Comparison of ENCODE assay signal across 17 mouse cellular contexts in the genomic region with DNA sequence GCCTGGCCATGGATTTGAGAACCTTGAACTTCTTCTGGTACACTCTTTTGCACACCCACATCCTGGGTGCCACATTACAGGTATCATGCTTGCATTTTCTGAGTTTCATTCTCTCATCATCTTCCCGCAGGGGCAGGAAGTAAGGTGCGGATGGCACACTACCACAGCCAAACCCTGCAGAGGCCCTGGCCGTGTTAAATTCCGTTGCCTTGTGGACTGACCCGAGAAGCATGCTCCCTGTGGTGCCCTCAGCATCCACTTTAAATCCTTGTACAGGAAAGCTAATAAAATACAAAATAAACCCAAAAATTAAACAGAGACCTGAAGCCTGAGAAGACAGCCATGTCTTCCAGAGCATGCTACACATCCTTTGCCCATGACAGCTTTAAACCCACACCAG.
DNase-seq lines count a peak whose midpoint lies in the region; ATAC-seq and TF ChIP-seq lines count a peak whose summit lies in the region.
"Had no signal": no experiment of that assay in that cellular context is flagged by ENCODE, and none has a peak within 500 bp of the region (broad histone marks: within the 10 kb centered on the region; RNA-seq: fewer than 3 reads in every experiment).

No protein-coding gene starts in this region.

- H3K4me2 ChIP-seq in hindbrain, embryonic 15.5 days = no peak overlapping the region
- H3K4me2 ChIP-seq: intestine, embryonic 15.5 days; liver, embryonic 11.5 days had no signal

- H3K4me3 ChIP-seq in hindbrain, embryonic 15.5 days = no peak overlapping the region
- no peak overlapping the region for H3K4me3 ChIP-seq in hindbrain, embryonic 10.5 days
- no peak overlapping the region for H3K4me3 ChIP-seq in cerebellum, adult 2 months (replicated peaks; ENCODE audit: insufficient read depth, low read depth, low read length)
- H3K4me3 ChIP-seq: heart, adult 2 months; intestine, embryonic 15.5 days had no signal

- H3K4me1 ChIP-seq in hindbrain, embryonic 15.5 days (replicated peaks) = peaks cover 5% of the 10 kb centered on the region
- peaks cover 12% of the 10 kb centered on the region for H3K4me1 ChIP-seq in hindbrain, embryonic 10.5 days (replicated peaks)
- 0 out of 2 replicates have a peak, but pooled peaks cover 2% of the 10 kb centered on the region for H3K4me1 ChIP-seq in cerebellum, adult 2 months (ENCODE audit: control insufficient read depth, insufficient read depth, low read length)
- H3K4me1 ChIP-seq: intestine, embryonic 15.5 days had no signal

- peak overlapping the region; percentile 1; the same call in 1 of the 2 replicates for H3K27ac ChIP-seq in hindbrain, embryonic 15.5 days (replicated peaks)
- H3K27ac ChIP-seq in hindbrain, embryonic 10.5 days = no peak overlapping the region
- no peak overlapping the region for H3K27ac ChIP-seq in cerebellum, adult 2 months (ENCODE audit: insufficient read depth, low read length)
- H3K27ac ChIP-seq: heart, adult 2 months; intestine, embryonic 15.5 days had no signal

- no peaks in the 10 kb centered on the region for H3K9me3 ChIP-seq in hindbrain, embryonic 15.5 days
- no peaks in the 10 kb centered on the region for H3K9me3 ChIP-seq in hindbrain, embryonic 10.5 days
- H3K9me3 ChIP-seq: intestine, embryonic 15.5 days had no signal

- no peak for TF ChIP-seq CTCF in cerebellum, adult 2 months (IDR thresholded peaks at IDR 0.05; ENCODE audit: borderline replicate concordance, insufficient read depth, low read depth, low read length)

- no peak overlapping the region for H3K9ac ChIP-seq in hindbrain, embryonic 15.5 days
- H3K9ac ChIP-seq: intestine, embryonic 15.5 days had no signal

- no peak for DNase-seq in hindbrain, embryonic 10.5 days (ENCODE audit: low spot score)
- peak; percentile 45 to 55 for DNase-seq in cerebellum, adult 18-20 months
- DNase-seq in cerebellum, adult 2 months = peak; percentile 50 to 71
- peak; percentile 42 to 46 for DNase-seq in cerebellum, postnatal 36 days
- DNase-seq in spleen, postnatal 10 days (ENCODE audit: low spot score in 2 of 2) = no peak
- DNase-seq in spleen, adult 18-20 months = no peak
- DNase-seq in retina, postnatal 1 day = no peak
- DNase-seq: embryo, embryonic 11 days; gastrocnemius, postnatal 25 days; heart, adult 2 months; heart, postnatal 36 days; kidney, adult 9 months; kidney, postnatal 25 days; lung, adult 2 months had no signal

- no peaks in the 10 kb centered on the region for H3K36me3 ChIP-seq in hindbrain, embryonic 15.5 days
- no peaks in the 10 kb centered on the region for H3K36me3 ChIP-seq in hindbrain, embryonic 10.5 days
- H3K36me3 ChIP-seq: intestine, embryonic 15.5 days had no signal

- no peak for TF ChIP-seq POLR2A in cerebellum, adult 2 months (IDR thresholded peaks at IDR 0.05; ENCODE audit: borderline replicate concordance, insufficient read depth, low read length)

- no peaks in the 10 kb centered on the region for H3K27me3 ChIP-seq in hindbrain, embryonic 15.5 days
- H3K27me3 ChIP-seq in hindbrain, embryonic 10.5 days (ENCODE audit: insufficient read depth, poor library complexity, severe bottlenecking) = no peaks in the 10 kb centered on the region
- no peaks in the 10 kb centered on the region for H3K27me3 ChIP-seq in cerebellum, adult 2 months (ENCODE audit: control insufficient read depth, insufficient read depth, low read length)
- H3K27me3 ChIP-seq: intestine, embryonic 15.5 days had no signal

- no peak for ATAC-seq in hindbrain, embryonic 15.5 days (ENCODE audit: low FRiP score, low read depth)
- ATAC-seq: intestine, embryonic 15.5 days had no signal

- 81% methylated on average over 5 of the region's 5 CpGs for WGBS in hindbrain, embryonic 15.5 days
- 80% methylated on average over 5 of the region's 5 CpGs for WGBS in hindbrain, embryonic 10.5 days
- WGBS in cerebellum, adult 2 months = 42% methylated on average over 5 of the region's 5 CpGs

Comparison
In these comparisons a context has a peak if more than half of its experiments do, and no peak if none do; other contexts are left out.
1. DNase-seq: peak in cerebellum, adult 18-20 months (2 of 2), cerebellum, adult 2 months (2 of 2) and cerebellum, postnatal 36 days (2 of 2); none in hindbrain, embryonic 10.5 days (single experiment), spleen, postnatal 10 days (0 of 2), spleen, adult 18-20 months (0 of 2) and retina, postnatal 1 day (single experiment).